In genomic region chr17:83654651-83655136, GRCm38 (mm10) we compare ENCODE assay signal across 14 mouse cellular contexts. TPM values are rescaled to one million over a fixed set of nuclear protein-coding genes. Genes with fewer than 3 reads are reported as not detected.
DNase-seq lines count a peak whose midpoint lies in the region; ATAC-seq lines count a peak whose summit lies in the region.
"Had no signal": no experiment of that assay in that cellular context is flagged by ENCODE, and none has a peak within 500 bp of the region (broad histone marks: within the 10 kb centered on the region; RNA-seq: fewer than 3 reads in every experiment).

No protein-coding gene starts in this region.

- no peaks in the 10 kb centered on the region for H3K9me3 ChIP-seq in intestine, embryonic 16.5 days (ENCODE audit: control insufficient read depth, low read length)
- no peaks in the 10 kb centered on the region for H3K9me3 ChIP-seq in intestine, embryonic 15.5 days
- no peaks in the 10 kb centered on the region for H3K9me3 ChIP-seq in heart, embryonic 12.5 days (replicated peaks)
- H3K9me3 ChIP-seq: G1E; neural tube, embryonic 12.5 days had no signal

- H3K9ac ChIP-seq in intestine, embryonic 16.5 days (ENCODE audit: low read depth, low read length) = no peak overlapping the region
- no peak overlapping the region for H3K9ac ChIP-seq in intestine, embryonic 15.5 days
- no peak overlapping the region for H3K9ac ChIP-seq in heart, embryonic 12.5 days
- H3K9ac ChIP-seq: hindbrain, embryonic 14.5 days; neural tube, embryonic 12.5 days had no signal

- no peaks in the 10 kb centered on the region for H3K4me1 ChIP-seq in intestine, embryonic 16.5 days (ENCODE audit: control insufficient read depth, insufficient read depth, low read length)
- no peaks in the 10 kb centered on the region for H3K4me1 ChIP-seq in intestine, embryonic 15.5 days (replicated peaks)
- H3K4me1 ChIP-seq in heart, embryonic 12.5 days (replicated peaks) = no peaks in the 10 kb centered on the region
- H3K4me1 ChIP-seq: neural tube, embryonic 12.5 days had no signal

- intact Hi-C loops in left cerebral cortex, postnatal 10 days (cut with DNase I) = no loop called here

- WGBS in intestine, embryonic 16.5 days = 55% methylated on average over 13 of the region's 13 CpGs
- 58% methylated on average over 13 of the region's 13 CpGs for whole genome bisulfite sequencing in intestine, embryonic 15.5 days
- WGBS in heart, embryonic 12.5 days = 58% methylated on average over 13 of the region's 13 CpGs

- H3K4me2 ChIP-seq in intestine, embryonic 16.5 days (ENCODE audit: low read depth, low read length) = no peak overlapping the region
- H3K4me2 ChIP-seq in intestine, embryonic 15.5 days (replicated peaks) = no peak overlapping the region
- no peak overlapping the region for H3K4me2 ChIP-seq in heart, embryonic 12.5 days
- H3K4me2 ChIP-seq: hindbrain, embryonic 14.5 days; neural tube, embryonic 12.5 days had no signal

- H3K27me3 ChIP-seq in intestine, embryonic 16.5 days (replicated peaks; ENCODE audit: control insufficient read depth, insufficient read depth, low read length) = no peaks in the 10 kb centered on the region
- H3K27me3 ChIP-seq in intestine, embryonic 15.5 days (replicated peaks) = no peaks in the 10 kb centered on the region
- no peaks in the 10 kb centered on the region for H3K27me3 ChIP-seq in heart, embryonic 12.5 days (replicated peaks)
- H3K27me3 ChIP-seq: neural tube, embryonic 12.5 days had no signal

- peak; percentile 92 for DNase-seq in CD4-positive helper T cell, adult 2 months (ENCODE audit: low read depth, low spot score)
- no peak for DNase-seq in gastrocnemius, adult 8-10 months (ENCODE audit: low spot score in 2 of 2)
- no peak for DNase-seq in left cerebral cortex, postnatal 10 days (ENCODE audit: extremely low spot score in 1 of 2, low spot score in 2 of 2)
- DNase-seq: adrenal gland, postnatal 25 days; cerebellum, adult 9-11 months had no signal

- H3K27ac ChIP-seq in intestine, embryonic 16.5 days (ENCODE audit: low read length) = 0 out of 2 replicates have a peak overlapping the region, but pooled peaks have one; percentile 19
- no peak overlapping the region for H3K27ac ChIP-seq in intestine, embryonic 15.5 days
- no peak overlapping the region for H3K27ac ChIP-seq in heart, embryonic 12.5 days (ENCODE audit: poor library complexity, severe bottlenecking)
- H3K27ac ChIP-seq: hindbrain, embryonic 14.5 days; neural tube, embryonic 12.5 days had no signal

- H3K36me3 ChIP-seq in intestine, embryonic 16.5 days (ENCODE audit: control insufficient read depth, insufficient read depth, low read length) = no peaks in the 10 kb centered on the region
- H3K36me3 ChIP-seq in intestine, embryonic 15.5 days = no peaks in the 10 kb centered on the region
- H3K36me3 ChIP-seq in heart, embryonic 12.5 days = no peaks in the 10 kb centered on the region
- H3K36me3 ChIP-seq: G1E; neural tube, embryonic 12.5 days had no signal

- ATAC-seq in intestine, embryonic 16.5 days = no peak
- no peak for ATAC-seq in intestine, embryonic 15.5 days
- ATAC-seq in activated CD4-positive, CD25-positive, alpha-beta regulatory T cell, adult 4 months = peak; percentile 95
- peak; percentile 92 for ATAC-seq in neutrophil, adult 5-6 weeks (ENCODE audit: extremely low read depth, insufficient number of reproducible peaks, low FRiP score, poor library complexity, severe bottlenecking)
- ATAC-seq in heart, embryonic 12.5 days (ENCODE audit: insufficient number of reproducible peaks, low FRiP score) = no peak

- H3K4me3 ChIP-seq in intestine, embryonic 16.5 days (ENCODE audit: low read length) = no peak overlapping the region
- no peak overlapping the region for H3K4me3 ChIP-seq in intestine, embryonic 15.5 days (replicated peaks)
- no peak overlapping the region for H3K4me3 ChIP-seq in heart, embryonic 12.5 days
- H3K4me3 ChIP-seq: neural tube, embryonic 12.5 days had no signal

RNA-seq across cellular contexts. Expression of gene Kcng3, which starts 23.0 kb away (rescaled TPM):
- not detected in 2 replicates for polyA plus RNA-seq in intestine, embryonic 16.5 days (2015; fragmentation: Nextera tagmentation; extraction: Ambion mirVana)
- polyA plus RNA-seq in intestine, embryonic 15.5 days (2015; fragmentation: Nextera tagmentation; extraction: Ambion mirVana) = 0.05 TPM in 1 of 2 replicates, not detected in the other
- under 1 TPM in 1 of 2 experiments, not detected in 1; 0.13 TPM for polyA plus RNA-seq in activated CD4-positive, CD25-positive, alpha-beta regulatory T cell, adult 4 months (2017; shearing (Covaris generic))
- total RNA-seq in neutrophil, adult 5-6 weeks (2017) = not detected in 2 replicates
- under 1 TPM in 1 of 4 experiments, not detected in 3; 0.09 TPM for total RNA-seq in gastrocnemius, adult 8-10 months (2022)
- polyA plus RNA-seq in heart, embryonic 12.5 days (2016; fragmentation: Nextera tagmentation; extraction: Ambion mirVana) = not detected in 2 replicates
- total RNA-seq in left cerebral cortex, postnatal 10 days (2021) = 1 to 10 TPM; 5.3 to 8.7 TPM
- total RNA-seq: liver, adult 2 months had no signal
- polyA plus RNA-seq: G1E; liver, adult 2 months; neural tube, embryonic 12.5 days had no signal

RNA-seq across cellular contexts. Expression of gene Mta3, which starts 51.3 kb away (rescaled TPM):
- 33.2 and 35.0 TPM in 2 replicates for polyA plus RNA-seq in intestine, embryonic 16.5 days (2015; fragmentation: Nextera tagmentation; extraction: Ambion mirVana)
- 40.0 and 42.5 TPM in 2 replicates for polyA plus RNA-seq in intestine, embryonic 15.5 days (2015; fragmentation: Nextera tagmentation; extraction: Ambion mirVana)
- 10 to 100 TPM; 73.0 to 86.2 TPM for polyA plus RNA-seq in activated CD4-positive, CD25-positive, alpha-beta regulatory T cell, adult 4 months (2017; shearing (Covaris generic))
- 89.0 and 99.7 TPM in 2 replicates for total RNA-seq in neutrophil, adult 5-6 weeks (2017)
- total RNA-seq in gastrocnemius, adult 8-10 months (2022) = 1 to 10 TPM; 6.1 to 8.8 (median 7.3) TPM
- polyA plus RNA-seq in heart, embryonic 12.5 days (2016; fragmentation: Nextera tagmentation; extraction: Ambion mirVana) = 42.8 and 47.7 TPM in 2 replicates
- 10 to 100 TPM; 57.6 to 65.6 TPM for total RNA-seq in left cerebral cortex, postnatal 10 days (2021)

Comparison
In these comparisons a context has a peak if more than half of its experiments do, and no peak if none do; other contexts are left out.
1. ATAC-seq: peak in activated CD4-positive, CD25-positive, alpha-beta regulatory T cell, adult 4 months (single experiment) and neutrophil, adult 5-6 weeks (single experiment); none in intestine, embryonic 16.5 days (single experiment), intestine, embryonic 15.5 days (single experiment) and heart, embryonic 12.5 days (single experiment).